Mouse (Mus musculus) inflammation-experienced regulatory T-cells (primary cell): Measurements from ENCODE around the gene Grid1. TPM values are rescaled to one million over a fixed set of nuclear protein-coding genes. Genes with fewer than 3 reads are reported as not detected.

Experiments
- polyA plus RNA-seq, 2 experiments: library from polyadenylated mRNA; unstranded; fragments of 100-300 nt; shearing (Covaris generic); gene quantifications; one replicate each; pipeline ENCODE4 v1.2.1; 2017

Gene Grid1
- under 1 TPM; 0.02 to 0.31 TPM for polyA plus RNA-seq

GRCm38 (mm10) chr14:34819919-34820652, at the start of gene Grid1:
TSS of gene Grid1 (plus strand) at chr14:34820108.

Other genes starting within 250 kb of the Grid1 start
- gene Ldb3, start 231.4 kb upstream of the Grid1 start, polyA plus RNA-seq: 1 to 10 TPM in 1 of 2 experiments, under 1 TPM in 1; 0.42 to 1.2 TPM
- gene Opn4, start 220.0 kb upstream of the Grid1 start, polyA plus RNA-seq: 1 to 10 TPM in 1 of 2 experiments, not detected in 1; 2.0 TPM
- 100 to 1,000 TPM in 1 of 2 experiments, 10 to 100 TPM in 1; 86.1 to 107 TPM for gene Wapl, start 146.2 kb upstream of the Grid1 start, polyA plus RNA-seq